Mouse (Mus musculus): ENCODE data around the gene Tmcc2.
"Not testable (repeated sequence)": the region's sequence is repeated elsewhere in the genome, so short reads cannot be mapped to it uniquely, and the experiment has no call there.

Gene Tmcc2

GRCm38 (mm10) chr1:132367692-132368506 is 23.2 kb downstream of the Tmcc2 start:
- DNase-seq (ENCODE audit: low spot score) = peak; percentile 81

GRCm38 (mm10) chr1:132366937-132367336 is 24.1 kb downstream of the Tmcc2 start:
- DNase-seq (ENCODE audit: low spot score) = no peak

- no peak for DNase-seq (ENCODE audit: low spot score)
Measured at GRCm38 (mm10) chr1:132366235-132366634, 24.8 kb downstream of the Tmcc2 start.

GRCm38 (mm10) chr1:132365645-132366044 is 25.4 kb downstream of the Tmcc2 start:
- no peak for DNase-seq (ENCODE audit: low spot score)

GRCm38 (mm10) chr1:132364896-132365557 is 26.1 kb downstream of the Tmcc2 start:
- DNase-seq (ENCODE audit: low spot score) = no peak

- no peak for DNase-seq (ENCODE audit: low spot score)
Measured at GRCm38 (mm10) chr1:132364388-132364787, 26.7 kb downstream of the Tmcc2 start.

GRCm38 (mm10) chr1:132361959-132362358 is 29.1 kb downstream of the Tmcc2 start:
- DNase-seq (ENCODE audit: low spot score) = no peak

GRCm38 (mm10) chr1:132356841-132357240 is 34.2 kb downstream of the Tmcc2 start:
- DNase-seq (ENCODE audit: low spot score) = no peak

GRCm38 (mm10) chr1:132355841-132356242 is 35.2 kb downstream of the Tmcc2 start:
- DNase-seq (ENCODE audit: low spot score) = peak; percentile 78

GRCm38 (mm10) chr1:132355162-132355601 is 35.9 kb downstream of the Tmcc2 start:
- no peak for DNase-seq (ENCODE audit: low spot score)

GRCm38 (mm10) chr1:132354234-132354633 is 36.8 kb downstream of the Tmcc2 start:
- DNase-seq (ENCODE audit: low spot score) = no peak

- DNase-seq (ENCODE audit: low spot score) = no peak
Measured at GRCm38 (mm10) chr1:132353389-132353788, 37.7 kb downstream of the Tmcc2 start.

GRCm38 (mm10) chr1:132351058-132351457 is 40.0 kb downstream of the Tmcc2 start:
- no peak for DNase-seq (ENCODE audit: low spot score)

- DNase-seq (ENCODE audit: low spot score) = not testable (repeated sequence)
Measured at GRCm38 (mm10) chr1:132349601-132350000, 41.5 kb downstream of the Tmcc2 start.

- DNase-seq (ENCODE audit: low spot score) = not testable (repeated sequence)
Measured at GRCm38 (mm10) chr1:132349049-132349448, 42.0 kb downstream of the Tmcc2 start.

GRCm38 (mm10) chr1:132348401-132348800 is 42.7 kb downstream of the Tmcc2 start:
- DNase-seq (ENCODE audit: low spot score) = no peak

- DNase-seq (ENCODE audit: low spot score) = no peak
Measured at GRCm38 (mm10) chr1:132346951-132347350, 44.1 kb downstream of the Tmcc2 start.

GRCm38 (mm10) chr1:132346134-132346851 is 44.8 kb downstream of the Tmcc2 start:
- DNase-seq (ENCODE audit: low spot score) = no peak

- no peak for DNase-seq (ENCODE audit: low spot score)
Measured at GRCm38 (mm10) chr1:132345514-132345913, 45.6 kb downstream of the Tmcc2 start.

GRCm38 (mm10) chr1:132343656-132344055 is 47.4 kb downstream of the Tmcc2 start:
- DNase-seq (ENCODE audit: low spot score) = no peak

- DNase-seq (ENCODE audit: low spot score) = no peak
Measured at GRCm38 (mm10) chr1:132343191-132343590, 47.9 kb downstream of the Tmcc2 start.

GRCm38 (mm10) chr1:132342518-132342917 is 48.6 kb downstream of the Tmcc2 start:
- no peak for DNase-seq (ENCODE audit: low spot score)
